Mouse (Mus musculus) embryonic fibroblast, embryonic 13.5 days (primary cell): ENCODE results near the gene Krtap29-1. TPM values are rescaled to one million over a fixed set of nuclear protein-coding genes. Genes with fewer than 3 reads are reported as not detected.

Experiments
- H3K27ac ChIP-seq: 2 replicates; pipeline ENCODE4 v1.5.1; 2012; ENCODE audit warnings: low read length, control low read depth, inconsistent platforms; ENCODE audit not compliant: insufficient read depth
- H3K4me1 ChIP-seq: 2 replicates; pipeline ENCODE4 v1.6.1; 2011; ENCODE audit warnings: low read length; ENCODE audit not compliant: control insufficient read depth, insufficient read depth
- H3K4me3 ChIP-seq: 2 replicates; pipeline ENCODE4 v1.5.1; 2011; ENCODE audit warnings: mild to moderate bottlenecking, control low read depth, low read length; ENCODE audit not compliant: insufficient read depth
- CTCF ChIP-seq: IDR thresholded peaks from 2 replicates; pipeline ENCODE4 v1.5.1; 2011; ENCODE audit warnings: mild to moderate bottlenecking, control low read depth, low read length, moderate library complexity, borderline replicate concordance; ENCODE audit not compliant: insufficient read depth
- POLR2A ChIP-seq: IDR thresholded peaks from 2 replicates; pipeline ENCODE4 v1.6.1; 2011; ENCODE audit warnings: low read depth, mild to moderate bottlenecking, control low read depth, low read length, moderate library complexity
- polyA plus RNA-seq: library from polyadenylated mRNA; stranded (reverse); fragments of >200 nt; gene quantifications from 2 replicates; pipeline ENCODE4 v1.2.4, GENCODE M21; 2011; ENCODE audit warnings: low read depth; ENCODE audit not compliant: missing spikeins, insufficient read length

Gene Krtap29-1
- polyA plus RNA-seq, 1 experiment: not detected

GRCm38 (mm10) chr11:99999091-99999490 lies 20.2 kb upstream of the Krtap29-1 start:
- H3K4me1 ChIP-seq: no peaks in the 10 kb centered on the region
- no peak overlapping the region for H3K27ac ChIP-seq
- H3K4me3 ChIP-seq: no peak overlapping the region
- TF ChIP-seq POLR2A (no peak), CTCF (no peak)

- no peaks in the 10 kb centered on the region for H3K4me1 ChIP-seq
- TF ChIP-seq POLR2A (no peak), CTCF (no peak)
- no peak overlapping the region for H3K4me3 ChIP-seq
- H3K27ac ChIP-seq: no peak overlapping the region
Measured at GRCm38 (mm10) chr11:99994384-99994661, 15.5 kb upstream of the Krtap29-1 start.

- H3K4me3 ChIP-seq: no peak within 1 kb of the TSS
- H3K27ac ChIP-seq: no peak within 1 kb of the TSS
- no peak for TF ChIP-seq POLR2A
- TF ChIP-seq CTCF: no peak
- H3K4me1 ChIP-seq: no peaks in the 10 kb centered on the region
Measured at GRCm38 (mm10) chr11:99993620-99994383, 14.9 kb upstream of the Krtap29-1 start, which contains the start of gene Krtap17-1. Gene Krtap17-1 (minus strand): TSS chr11:99993994.

GRCm38 (mm10) chr11:99990571-99990970 lies 11.7 kb upstream of the Krtap29-1 start:
- no peak for TF ChIP-seq POLR2A
- TF ChIP-seq CTCF: no peak

GRCm38 (mm10) chr11:99989881-99990405 lies 11.1 kb upstream of the Krtap29-1 start:
- no peak overlapping the region for H3K4me3 ChIP-seq
- TF ChIP-seq CTCF (no peak), POLR2A (no peak)
- H3K4me1 ChIP-seq: no peaks in the 10 kb centered on the region
- no peak overlapping the region for H3K27ac ChIP-seq

More at GRCm38 (mm10) chr11:99990571-99990970, 11.7 kb upstream of the Krtap29-1 start:
- H3K4me1 ChIP-seq: no peaks in the 10 kb centered on the region
- H3K27ac ChIP-seq: no peak overlapping the region
- H3K4me3 ChIP-seq: no peak overlapping the region

GRCm38 (mm10) chr11:99988530-99988929 lies 9.7 kb upstream of the Krtap29-1 start:
- H3K4me1 ChIP-seq: no peaks in the 10 kb centered on the region
- H3K27ac ChIP-seq: no peak overlapping the region
- no peak for TF ChIP-seq POLR2A
- no peak for TF ChIP-seq CTCF
- no peak overlapping the region for H3K4me3 ChIP-seq

- no peak within 1 kb of the TSS for H3K4me3 ChIP-seq
- TF ChIP-seq CTCF (no peak), POLR2A (no peak)
- no peak within 1 kb of the TSS for H3K27ac ChIP-seq
- H3K4me1 ChIP-seq: no peaks in the 10 kb centered on the region
Measured at GRCm38 (mm10) chr11:99986180-99986647, 7.4 kb upstream of the Krtap29-1 start, which contains the start of gene Krtap16-1. Gene Krtap16-1 (minus strand): TSS chr11:99986597.

GRCm38 (mm10) chr11:99985291-99986092 lies 6.6 kb upstream of the Krtap29-1 start:
- Histone ChIP-seq H3K4me1 (no peaks in the 10 kb centered on the region), H3K27ac (no peak overlapping the region), H3K4me3 (no peak overlapping the region)
- TF ChIP-seq POLR2A (no peak), CTCF (no peak)

GRCm38 (mm10) chr11:99983442-99983841 lies 4.6 kb upstream of the Krtap29-1 start:
- H3K27ac ChIP-seq: no peak overlapping the region
- TF ChIP-seq CTCF (no peak), POLR2A (no peak)
- no peak overlapping the region for H3K4me3 ChIP-seq
- no peaks in the 10 kb centered on the region for H3K4me1 ChIP-seq
